Mouse (Mus musculus): ENCODE measurements around the gene E130308A19Rik. TPM values are rescaled to one million over a fixed set of nuclear protein-coding genes. Genes with fewer than 3 reads are reported as not detected.

The E130308A19Rik gene
- polyA plus RNA-seq, 1 experiment from 2014 or later: 66.4 TPM

DNA sequence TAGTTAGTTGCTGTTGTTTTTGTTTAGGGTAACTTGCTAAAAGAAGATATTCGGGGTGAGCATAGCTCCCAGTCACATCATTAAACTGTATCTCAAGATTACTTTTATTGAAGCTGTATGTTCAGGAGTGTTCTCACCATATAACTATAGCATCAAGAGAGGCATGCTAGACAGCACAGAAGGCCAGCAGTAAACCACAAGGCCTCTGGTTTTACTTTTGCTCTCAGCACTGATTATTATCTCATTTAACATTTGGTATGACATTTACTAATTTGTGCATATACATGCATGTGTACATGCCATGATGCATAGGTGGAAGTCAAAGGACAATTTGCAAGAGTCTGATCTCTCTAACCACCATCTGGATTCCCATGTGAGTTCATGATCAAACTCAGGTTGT, 43.1 kb downstream of the E130308A19Rik start:
- ATAC-seq (ENCODE audit: low FRiP score, low read depth): no peak
- no peaks in the 10 kb centered on the region for H3K27me3 ChIP-seq (replicated peaks)
- no peak overlapping the region for H3K27ac ChIP-seq
- no peaks in the 10 kb centered on the region for H3K9me3 ChIP-seq
- no peak overlapping the region for H3K9ac ChIP-seq
- no peaks in the 10 kb centered on the region for H3K36me3 ChIP-seq
- 84% methylated on average over 1 of the region's 1 CpGs for WGBS
- no peak overlapping the region for H3K4me2 ChIP-seq (replicated peaks)
- no peaks in the 10 kb centered on the region; the same call in 1 of the 2 replicates for H3K4me1 ChIP-seq
- H3K4me3 ChIP-seq: no peak overlapping the region

DNA sequence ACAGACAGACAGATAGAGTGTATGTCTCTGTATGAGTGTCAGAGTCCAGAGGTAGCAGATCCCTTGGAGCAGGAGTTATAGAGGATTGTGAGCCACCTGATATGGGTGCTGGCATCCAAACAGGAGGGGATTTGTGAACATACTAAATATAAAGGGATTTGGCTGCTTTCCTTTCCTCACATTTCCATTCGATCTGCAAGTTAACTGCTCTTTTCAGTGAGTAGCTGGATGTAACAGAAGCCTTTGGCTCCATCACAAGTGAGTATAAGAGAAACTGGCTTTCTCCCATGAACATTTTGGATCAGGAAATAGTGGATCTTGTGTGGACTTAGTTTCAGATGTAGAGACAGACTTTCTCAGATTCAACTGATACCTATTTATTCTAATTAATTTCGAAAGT, 44.0 kb downstream of the E130308A19Rik start:
- H3K4me2 ChIP-seq (replicated peaks): no peak overlapping the region
- H3K4me1 ChIP-seq: no peaks in the 10 kb centered on the region; the same call in 1 of the 2 replicates
- H3K27me3 ChIP-seq (replicated peaks): no peaks in the 10 kb centered on the region
- no peak for ATAC-seq (ENCODE audit: low FRiP score, low read depth)
- WGBS: 92% methylated on average over 2 of the region's 2 CpGs
- H3K9ac ChIP-seq: no peak overlapping the region
- H3K27ac ChIP-seq: no peak overlapping the region
- no peaks in the 10 kb centered on the region for H3K9me3 ChIP-seq
- no peak overlapping the region for H3K4me3 ChIP-seq
- no peaks in the 10 kb centered on the region for H3K36me3 ChIP-seq

DNA sequence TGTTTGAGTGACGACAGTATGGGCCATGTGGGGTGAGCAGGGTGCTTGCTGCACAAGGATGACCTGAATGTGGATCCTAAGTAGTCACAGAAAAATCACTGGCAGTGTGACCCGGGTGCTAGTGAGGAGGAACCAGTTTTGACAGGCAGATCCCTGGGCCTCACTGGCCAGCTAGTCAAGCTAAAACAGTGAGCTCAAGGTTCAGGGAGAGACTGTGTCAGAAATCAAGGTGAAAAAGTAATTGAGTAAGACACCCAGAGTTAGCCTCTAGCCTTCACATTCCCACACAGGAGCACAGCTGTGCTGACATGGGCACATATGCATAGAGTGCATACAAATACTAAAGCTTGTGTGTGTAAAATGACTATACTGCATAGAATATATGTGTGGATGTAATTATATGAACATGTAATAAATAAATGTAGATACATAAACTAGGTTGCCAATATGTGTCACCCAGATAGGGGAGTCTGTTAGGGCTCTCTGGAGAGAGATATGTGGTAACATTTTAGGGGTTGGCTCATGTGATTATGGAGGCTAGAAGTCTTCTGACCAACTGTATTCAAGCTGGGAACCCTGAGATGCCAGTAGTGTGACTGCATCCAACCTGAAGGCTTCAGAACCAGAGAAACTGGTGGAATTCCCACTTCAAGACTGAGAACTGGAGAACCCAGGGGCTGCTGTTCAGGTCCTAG, 47.6 kb downstream of the E130308A19Rik start:
- no peaks in the 10 kb centered on the region for H3K9me3 ChIP-seq
- H3K9ac ChIP-seq: no peak overlapping the region
- H3K4me3 ChIP-seq: no peak overlapping the region
- no peak overlapping the region for H3K4me2 ChIP-seq (replicated peaks)
- H3K27me3 ChIP-seq (replicated peaks): no peaks in the 10 kb centered on the region
- H3K36me3 ChIP-seq: no peaks in the 10 kb centered on the region
- H3K4me1 ChIP-seq: no peaks in the 10 kb centered on the region
- H3K27ac ChIP-seq: no peak overlapping the region
- WGBS: 89% methylated on average over 2 of the region's 2 CpGs
- no peak for ATAC-seq (ENCODE audit: low FRiP score, low read depth)

DNA sequence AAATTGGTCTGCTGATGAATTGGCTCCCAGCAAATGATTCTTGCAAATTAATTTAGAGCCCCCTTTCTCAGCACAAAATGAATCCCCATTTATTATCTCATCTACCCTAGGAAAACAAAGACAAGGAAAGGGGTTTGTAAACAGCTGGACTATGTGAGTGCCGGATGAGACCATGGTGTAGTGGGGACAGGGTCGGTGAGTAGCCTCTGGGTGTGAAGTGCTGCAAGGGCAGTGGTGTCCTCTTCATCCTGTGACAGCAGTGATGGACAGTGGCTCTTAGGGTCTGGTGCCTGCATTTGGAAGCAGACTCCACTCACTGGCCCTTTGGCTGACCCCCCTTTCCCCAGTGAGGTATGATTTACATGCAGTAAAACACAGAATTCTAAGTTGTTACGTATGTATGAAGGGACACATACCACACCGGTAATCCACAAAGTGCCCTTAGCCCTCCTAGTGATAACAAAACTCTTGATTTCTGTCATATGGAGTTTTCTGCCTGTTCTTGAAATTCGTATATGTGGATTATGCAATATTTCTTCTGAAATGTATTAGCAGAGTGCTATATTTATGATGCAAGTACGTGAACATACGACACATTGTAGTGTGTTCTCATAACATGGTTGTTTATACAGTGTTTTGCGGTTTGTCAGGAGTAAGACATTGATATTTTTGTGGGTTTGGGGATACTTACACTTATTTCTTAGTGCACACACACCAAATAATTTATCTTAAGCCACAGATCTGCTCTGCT, 49.1 kb downstream of the E130308A19Rik start:
- 71% methylated on average over 8 of the region's 8 CpGs for WGBS
- Histone ChIP-seq H3K36me3 (no peaks in the 10 kb centered on the region), H3K27ac (no peak overlapping the region), H3K4me1 (no peaks in the 10 kb centered on the region), H3K9me3 (no peaks in the 10 kb centered on the region), H3K4me2 (replicated peaks) (no peak overlapping the region), H3K4me3 (no peak overlapping the region), H3K9ac (no peak overlapping the region), H3K27me3 (replicated peaks) (no peaks in the 10 kb centered on the region)
- no peak for ATAC-seq (ENCODE audit: low FRiP score, low read depth)

DNA sequence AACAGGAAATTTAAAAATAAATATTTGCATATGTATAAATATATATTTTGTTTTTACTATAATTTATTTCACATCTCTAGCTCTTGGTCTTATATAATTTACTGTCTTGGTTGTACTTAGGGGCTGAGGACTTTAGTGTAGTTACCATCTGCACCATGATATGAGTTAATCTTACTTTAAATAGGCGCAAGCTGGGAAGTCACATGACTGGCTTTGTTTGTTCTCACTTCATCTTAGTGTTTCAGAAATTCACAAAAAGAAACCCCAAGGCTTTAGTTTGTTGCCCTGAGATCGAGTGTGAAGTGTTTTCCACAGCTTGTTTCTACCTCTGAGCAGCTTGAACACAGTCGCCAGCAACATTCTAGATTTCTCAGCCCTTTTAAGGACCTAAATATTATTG, 49.7 kb downstream of the E130308A19Rik start:
- ATAC-seq (ENCODE audit: low FRiP score, low read depth): no peak
- H3K4me3 ChIP-seq: no peak overlapping the region
- no peaks in the 10 kb centered on the region for H3K9me3 ChIP-seq
- H3K9ac ChIP-seq: no peak overlapping the region
- no peaks in the 10 kb centered on the region for H3K27me3 ChIP-seq (replicated peaks)
- no peak overlapping the region for H3K27ac ChIP-seq
- H3K4me2 ChIP-seq (replicated peaks): no peak overlapping the region
- H3K4me1 ChIP-seq: peaks cover 5% of the 10 kb centered on the region
- no peaks in the 10 kb centered on the region for H3K36me3 ChIP-seq
- WGBS: 75% methylated on average over 3 of the region's 3 CpGs

DNA sequence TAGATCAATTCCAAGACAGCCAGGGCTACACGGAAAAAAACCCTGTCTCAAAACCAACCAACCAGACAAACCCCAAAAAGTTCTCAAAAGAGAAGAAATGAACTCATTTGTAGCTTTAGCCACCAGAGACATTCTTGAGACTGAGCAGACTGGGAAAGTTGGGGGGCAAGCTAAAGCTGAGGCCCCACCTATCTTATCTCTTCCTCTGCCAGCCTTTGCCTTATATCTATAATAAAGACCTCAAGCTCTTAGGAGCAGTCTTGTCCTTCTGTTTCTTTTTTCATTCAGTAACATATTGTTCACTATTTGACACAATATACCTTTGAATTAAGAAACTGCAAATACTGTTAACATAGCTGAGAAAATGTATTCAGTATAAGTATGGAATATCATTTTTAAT, 55.4 kb downstream of the E130308A19Rik start:
- Histone ChIP-seq H3K9ac (no peak overlapping the region), H3K27ac (no peak overlapping the region), H3K36me3 (no peaks in the 10 kb centered on the region), H3K27me3 (replicated peaks) (no peaks in the 10 kb centered on the region), H3K4me2 (replicated peaks) (no peak overlapping the region), H3K9me3 (no peaks in the 10 kb centered on the region), H3K4me3 (no peak overlapping the region), H3K4me1 (peaks cover 24% of the 10 kb centered on the region)
- no peak for ATAC-seq (ENCODE audit: low FRiP score, low read depth)
- WGBS: 90% methylated on average over 1 of the region's 1 CpGs

DNA sequence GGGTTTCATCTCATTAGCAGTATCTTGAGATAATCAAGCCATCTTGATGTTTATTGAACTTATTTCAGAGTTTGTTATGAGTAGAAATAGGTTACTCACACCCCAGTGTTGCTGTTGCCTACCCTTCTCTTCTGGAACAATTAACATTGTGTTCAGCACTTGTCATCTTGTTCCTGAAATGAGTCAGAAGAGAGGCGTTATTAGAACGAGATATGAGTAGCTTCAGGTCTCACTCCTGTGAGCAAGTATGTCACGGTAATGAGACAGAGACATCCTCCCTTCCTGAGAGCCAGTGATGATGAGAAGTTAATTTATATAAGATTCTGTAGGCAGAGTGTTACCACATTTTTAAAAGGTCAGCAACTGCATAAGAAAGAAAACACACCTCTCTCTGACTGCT, 56.5 kb downstream of the E130308A19Rik start:
- WGBS: 89% methylated on average over 3 of the region's 3 CpGs

DNA sequence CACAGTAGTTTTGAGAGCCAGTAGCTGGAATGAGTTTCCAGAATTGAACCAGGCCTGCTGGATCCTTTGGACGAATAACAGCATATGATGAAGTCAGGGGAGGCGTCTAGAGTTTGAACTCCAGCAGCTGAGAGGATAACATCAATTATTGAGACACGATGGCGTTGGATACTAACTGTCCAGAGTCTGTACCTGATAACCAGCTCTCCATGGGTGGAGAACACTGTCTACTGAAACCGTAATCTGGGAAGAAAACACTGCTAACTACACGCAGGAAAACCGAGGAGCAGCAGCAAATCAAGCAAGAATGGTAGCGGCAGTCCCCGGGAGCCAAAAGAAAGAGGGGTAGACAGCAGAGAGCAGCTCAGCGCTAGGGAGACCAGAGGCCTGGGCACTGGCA, 56.9 kb downstream of the E130308A19Rik start:
- no peak for ATAC-seq (ENCODE audit: low FRiP score, low read depth)
- Histone ChIP-seq H3K27ac (no peak overlapping the region), H3K4me2 (replicated peaks) (no peak overlapping the region), H3K9ac (no peak overlapping the region), H3K4me1 (peaks cover 24% of the 10 kb centered on the region), H3K4me3 (no peak overlapping the region), H3K36me3 (no peaks in the 10 kb centered on the region), H3K27me3 (replicated peaks) (no peaks in the 10 kb centered on the region), H3K9me3 (no peaks in the 10 kb centered on the region)
- 72% methylated on average over 10 of the region's 10 CpGs for WGBS

More for the DNA sequence above, 56.5 kb downstream of the E130308A19Rik start:
- Histone ChIP-seq H3K27ac (no peak overlapping the region), H3K27me3 (replicated peaks) (no peaks in the 10 kb centered on the region), H3K36me3 (no peaks in the 10 kb centered on the region), H3K4me3 (no peak overlapping the region), H3K9ac (no peak overlapping the region), H3K9me3 (no peaks in the 10 kb centered on the region), H3K4me1 (peaks cover 24% of the 10 kb centered on the region), H3K4me2 (replicated peaks) (no peak overlapping the region)
- ATAC-seq (ENCODE audit: low FRiP score, low read depth): no peak

DNA sequence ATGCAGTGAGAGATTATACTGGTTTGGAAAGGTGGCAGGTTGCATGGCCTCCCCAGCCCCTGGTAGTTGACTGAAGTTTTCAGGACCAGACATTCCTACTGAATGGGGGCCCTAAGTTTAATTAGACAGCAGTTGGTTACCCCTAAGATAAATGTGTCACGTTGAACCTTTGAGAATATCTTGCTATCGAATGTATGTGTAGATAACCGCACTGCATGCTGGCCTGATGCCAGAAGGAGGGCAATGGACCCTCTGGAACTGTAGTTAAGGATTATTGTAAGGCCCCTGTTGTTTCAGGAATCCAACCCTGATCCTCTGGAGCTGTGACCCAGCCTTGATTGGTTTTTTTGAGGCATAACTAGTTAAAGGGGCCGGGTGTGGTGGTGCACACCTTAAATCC, 58.3 kb downstream of the E130308A19Rik start:
- Histone ChIP-seq H3K9me3 (no peaks in the 10 kb centered on the region), H3K4me3 (no peak overlapping the region), H3K4me1 (peaks cover 28% of the 10 kb centered on the region), H3K27me3 (replicated peaks) (no peaks in the 10 kb centered on the region), H3K4me2 (replicated peaks) (no peak overlapping the region), H3K27ac (no peak overlapping the region), H3K36me3 (no peaks in the 10 kb centered on the region), H3K9ac (no peak overlapping the region)
- 87% methylated on average over 4 of the region's 4 CpGs for WGBS
- ATAC-seq (ENCODE audit: low FRiP score, low read depth): no peak

DNA sequence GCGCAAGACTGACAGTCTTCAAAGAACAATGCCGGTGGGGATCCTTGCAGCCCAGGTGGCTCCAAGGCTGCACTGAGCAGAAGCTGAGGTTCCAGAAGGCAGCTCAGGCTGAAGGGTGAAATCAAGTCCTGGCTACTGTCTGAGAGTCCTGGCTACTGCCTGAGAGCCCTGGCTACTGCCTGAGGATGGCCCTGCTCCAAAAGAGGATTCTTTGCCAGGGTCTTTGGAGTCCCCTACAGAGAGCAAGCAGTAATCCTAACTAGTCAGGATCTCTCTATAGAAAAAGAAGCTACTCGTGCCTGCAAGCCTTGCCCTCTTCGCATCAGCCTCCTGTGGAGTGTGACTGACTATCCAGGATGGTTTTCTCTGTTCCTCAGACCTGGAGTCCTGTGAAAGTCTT, 60.7 kb downstream of the E130308A19Rik start:
- H3K9me3 ChIP-seq: no peaks in the 10 kb centered on the region
- H3K4me3 ChIP-seq: no peak overlapping the region
- H3K27ac ChIP-seq: no peak overlapping the region
- H3K4me2 ChIP-seq (replicated peaks): no peak overlapping the region
- H3K4me1 ChIP-seq: peaks cover 27% of the 10 kb centered on the region
- H3K36me3 ChIP-seq: peaks cover 9% of the 10 kb centered on the region; the same call in 1 of the 2 replicates
- H3K9ac ChIP-seq: no peak overlapping the region
- no peaks in the 10 kb centered on the region for H3K27me3 ChIP-seq (replicated peaks)
- ATAC-seq (ENCODE audit: low FRiP score, low read depth): no peak
- 87% methylated on average over 4 of the region's 4 CpGs for WGBS

DNA sequence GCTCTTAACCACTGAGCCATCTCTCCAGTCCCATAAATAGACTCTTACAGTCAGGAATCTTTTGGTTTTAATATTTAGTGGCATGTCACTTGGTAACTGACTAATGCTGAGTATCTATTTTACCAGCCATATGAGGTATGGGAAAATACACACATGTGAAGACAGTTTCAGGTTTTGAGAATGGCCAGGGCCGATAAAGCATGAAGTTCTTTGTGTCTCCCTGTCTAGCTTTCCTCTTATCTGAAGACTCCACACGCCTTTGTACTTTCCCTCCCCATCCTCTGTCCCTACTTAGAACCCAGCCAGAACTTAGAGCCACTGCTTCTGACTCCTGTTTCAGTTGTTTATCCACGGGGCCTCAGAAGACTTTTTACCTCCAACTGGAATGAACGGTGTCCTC, 63.0 kb downstream of the E130308A19Rik start:
- Histone ChIP-seq H3K4me2 (replicated peaks) (no peak overlapping the region), H3K9ac (no peak overlapping the region), H3K9me3 (no peaks in the 10 kb centered on the region), H3K27me3 (replicated peaks) (no peaks in the 10 kb centered on the region), H3K27ac (no peak overlapping the region), H3K36me3 (peaks cover 9% of the 10 kb centered on the region; the same call in 1 of the 2 replicates), H3K4me1 (peaks cover 17% of the 10 kb centered on the region), H3K4me3 (no peak overlapping the region)
- WGBS: 87% methylated on average over 4 of the region's 4 CpGs
- no peak for ATAC-seq (ENCODE audit: low FRiP score, low read depth)

DNA sequence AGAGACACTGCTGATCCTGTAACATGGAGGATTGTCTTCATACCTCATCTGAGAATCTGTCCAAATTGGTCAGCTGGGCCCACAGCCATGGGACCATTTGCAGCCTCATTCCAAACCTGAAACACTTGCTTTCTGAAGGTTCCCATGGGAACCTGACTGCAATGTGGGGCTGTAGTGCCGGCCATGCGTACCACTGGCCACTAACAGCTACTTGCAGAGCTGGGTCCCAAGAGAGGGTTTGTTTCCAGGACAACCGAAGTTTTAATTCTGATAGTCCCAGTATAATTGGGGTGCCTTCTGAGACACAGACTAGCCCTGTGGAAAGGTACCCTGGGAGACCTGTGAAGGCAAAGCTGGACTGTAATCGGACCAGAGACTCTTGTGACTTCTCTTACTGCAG, 64.1 kb downstream of the E130308A19Rik start:
- Histone ChIP-seq H3K4me2 (replicated peaks) (no peak overlapping the region), H3K27me3 (replicated peaks) (no peaks in the 10 kb centered on the region), H3K36me3 (peaks cover 9% of the 10 kb centered on the region; the same call in 1 of the 2 replicates), H3K27ac (no peak overlapping the region), H3K9ac (no peak overlapping the region), H3K4me1 (peaks cover 13% of the 10 kb centered on the region), H3K9me3 (no peaks in the 10 kb centered on the region), H3K4me3 (no peak overlapping the region)
- 49% methylated on average over 4 of the region's 4 CpGs for WGBS
- ATAC-seq (ENCODE audit: low FRiP score, low read depth): 0 out of 2 replicates have a peak, but pooled peaks have one; percentile 48
